8 mouse cellular contexts compared by ENCODE assay signal in genomic region chr13:12395571-12395970, GRCm38 (mm10). TPM values are rescaled to one million over a fixed set of nuclear protein-coding genes. Genes with fewer than 3 reads are reported as not detected.
DNase-seq lines count a peak whose midpoint lies in the region; ATAC-seq lines count a peak whose summit lies in the region.

No protein-coding gene starts in this region.

- peak overlapping the region; percentile 80 for H3K9ac ChIP-seq in heart, embryonic 14.5 days (ENCODE audit: low read length)
- H3K9ac ChIP-seq in hindbrain, embryonic 13.5 days, result peak overlapping the region; percentile 78

- H3K4me2 ChIP-seq in heart, embryonic 14.5 days (ENCODE audit: low read length), result peak overlapping the region; percentile 97
- peak overlapping the region; percentile 98 for H3K4me2 ChIP-seq in hindbrain, embryonic 13.5 days

- H3K27ac ChIP-seq in heart, embryonic 14.5 days (replicated peaks in 1 of 2; ENCODE audit: control insufficient read depth in 1 of 2, insufficient read depth in 1 of 2, low read depth in 2 of 2, low read length in 2 of 2), result peak overlapping the region in 1 of 2 experiments; percentile 65; a peak in 1 of 4 replicates
- H3K27ac ChIP-seq in hindbrain, embryonic 13.5 days, result no peak overlapping the region

- H3K4me3 ChIP-seq in heart, embryonic 14.5 days (ENCODE audit: control insufficient read depth in 1 of 2, insufficient read depth in 1 of 2, low read depth in 1 of 2, low read length in 2 of 2), result peak overlapping the region; percentile 74 to 94
- H3K4me3 ChIP-seq in hindbrain, embryonic 13.5 days, result peak overlapping the region; percentile 92
- H3K4me3 ChIP-seq in megakaryocyte, embryonic 14.5 days (replicated peaks), result peak overlapping the region; percentile 91

- H3K27me3 ChIP-seq in heart, embryonic 14.5 days (ENCODE audit: control insufficient read depth, insufficient read depth, low read length), result no peaks in the 10 kb centered on the region
- H3K27me3 ChIP-seq in hindbrain, embryonic 13.5 days, result peaks cover 15% of the 10 kb centered on the region
- H3K27me3 ChIP-seq in megakaryocyte, embryonic 14.5 days (replicated peaks), result peaks cover 5% of the 10 kb centered on the region

- H3K36me3 ChIP-seq in heart, embryonic 14.5 days (ENCODE audit: control insufficient read depth, insufficient read depth, low read length), result peaks cover 35% of the 10 kb centered on the region
- H3K36me3 ChIP-seq in hindbrain, embryonic 13.5 days, result peaks cover 30% of the 10 kb centered on the region
- peaks cover 29% of the 10 kb centered on the region for H3K36me3 ChIP-seq in megakaryocyte, embryonic 14.5 days (replicated peaks; ENCODE audit: low read length)

- peak; percentile 7; the same call in 1 of the 2 replicates for ATAC-seq in heart, embryonic 14.5 days (ENCODE audit: insufficient number of reproducible peaks, insufficient read depth, low FRiP score, low read depth)
- peak; percentile 10 for ATAC-seq in CD4-positive, CD25-positive, alpha-beta regulatory T cell, adult 4 months
- ATAC-seq in common myeloid progenitor, adult 5-6 weeks (replicated peaks; ENCODE audit: low read depth, poor library complexity, severe bottlenecking), result peak; percentile 30
- ATAC-seq in hindbrain, embryonic 13.5 days (ENCODE audit: low FRiP score), result no peak; the same call in 1 of the 2 replicates

- H3K4me1 ChIP-seq in heart, embryonic 14.5 days (ENCODE audit: control insufficient read depth in 2 of 2, insufficient read depth in 2 of 2, low read length in 2 of 2), result peaks cover 2 to 9% of the 10 kb centered on the region in 2 experiments; a peak in 3 of 4 replicates
- H3K4me1 ChIP-seq in hindbrain, embryonic 13.5 days (replicated peaks), result peaks cover 10% of the 10 kb centered on the region
- peaks cover 22% of the 10 kb centered on the region for H3K4me1 ChIP-seq in megakaryocyte, embryonic 14.5 days

- WGBS in heart, embryonic 14.5 days, result under 1% methylated on average over 23 of the region's 23 CpGs
- WGBS in hindbrain, embryonic 13.5 days, result 0% methylated on average over 23 of the region's 23 CpGs

- DNase-seq in heart, postnatal 14 days, result no peak
- DNase-seq in ovary, postnatal 10 days (ENCODE audit: low spot score), result no peak
- DNase-seq in right cerebral cortex, adult 2 months (ENCODE audit: low spot score in 2 of 2), result no peak

- intact Hi-C loops in heart, postnatal 14 days (cut with DNase I), result loop anchor here (5.0 kb wide), 2 partner anchors 67 to 138 kb away; partner anchors contain the start of genes Lgals8 and Mtr

- H3K9me3 ChIP-seq in heart, embryonic 14.5 days (ENCODE audit: control insufficient read depth, low read length), result no peaks in the 10 kb centered on the region
- no peaks in the 10 kb centered on the region for H3K9me3 ChIP-seq in hindbrain, embryonic 13.5 days
- H3K9me3 ChIP-seq in megakaryocyte, embryonic 14.5 days, result no peaks in the 10 kb centered on the region

RNA-seq across cellular contexts. Expression of gene Heatr1, which starts 0.7 kb away (rescaled TPM):
- 9.9 and 12.0 TPM in 2 replicates for polyA plus RNA-seq in heart, embryonic 14.5 days (2014; fragmentation: Nextera tagmentation; extraction: Ambion mirVana)
- 10 to 100 TPM; 13.8 to 14.7 TPM for total RNA-seq in heart, postnatal 14 days (2021)
- 10 to 100 TPM; 23.6 to 37.5 TPM for polyA plus RNA-seq in CD4-positive, CD25-positive, alpha-beta regulatory T cell, adult 4 months (2017; shearing (Covaris generic))
- 119 and 120 TPM in 2 replicates for total RNA-seq in common myeloid progenitor, adult 5-6 weeks (2017)
- 12.5 and 12.8 TPM in 2 replicates for polyA plus RNA-seq in hindbrain, embryonic 13.5 days (2015; fragmentation: Nextera tagmentation; extraction: Ambion mirVana)
- polyA plus RNA-seq in megakaryocyte, embryonic 14.5 days (2012; ENCODE audit: insufficient read depth, low replicate concordance), result 5.8 and 8.5 TPM in 2 replicates

RNA-seq across cellular contexts. Expression of gene Actn2, which starts 55.0 kb away (rescaled TPM):
- 1,376 and 1,533 TPM in 2 replicates for polyA plus RNA-seq in heart, embryonic 14.5 days (2014; fragmentation: Nextera tagmentation; extraction: Ambion mirVana)
- 1,000 to 10,000 TPM; 1,811 to 1,984 TPM for total RNA-seq in heart, postnatal 14 days (2021)
- polyA plus RNA-seq in CD4-positive, CD25-positive, alpha-beta regulatory T cell, adult 4 months (2017; shearing (Covaris generic)), result 10 to 100 TPM; 10.1 to 11.9 TPM
- not detected in 2 replicates for total RNA-seq in common myeloid progenitor, adult 5-6 weeks (2017)
- polyA plus RNA-seq in hindbrain, embryonic 13.5 days (2015; fragmentation: Nextera tagmentation; extraction: Ambion mirVana), result 3.5 and 5.5 TPM in 2 replicates
- polyA plus RNA-seq in megakaryocyte, embryonic 14.5 days (2012; ENCODE audit: insufficient read depth, low replicate concordance), result 0.04 TPM in 1 of 2 replicates, not detected in the other

Comparison
In these comparisons a context has a peak if more than half of its experiments do, and no peak if none do; other contexts are left out.
1. RNA of gene Actn2, which starts 55.0 kb away (polyA plus RNA-seq): 1,376 to 1,533 TPM in heart, embryonic 14.5 days; 10.1 to 11.9 TPM in CD4-positive, CD25-positive, alpha-beta regulatory T cell, adult 4 months, 3.5 to 5.5 TPM in hindbrain, embryonic 13.5 days and 0.04 TPM in megakaryocyte, embryonic 14.5 days; every median in the first group is over 100 times any median in the second.
2. Peak in every context shown above with its lines, with median percentiles within 50 percentile points of each other: H3K4me3 ChIP-seq.